Mouse (Mus musculus): Measurements from ENCODE around the gene Vmn2r88. TPM values are rescaled to one million over a fixed set of nuclear protein-coding genes. Genes with fewer than 3 reads are reported as not detected.
"Not testable (repeated sequence)": the region's sequence is repeated elsewhere in the genome, so short reads cannot be mapped to it uniquely, and the experiment has no call there.

Gene Vmn2r88
- total and polyA plus RNA-seq, 3 experiments: not detected

- H3K79me2 ChIP-seq (replicated peaks; ENCODE audit: control insufficient read depth, insufficient read depth, low read length): no peaks in the 10 kb centered on the region
- no peak overlapping the region for H3K27ac ChIP-seq
- TF ChIP-seq CTCF (IDR thresholded peaks at IDR 0.05): no peak
- TF ChIP-seq EP300 (IDR thresholded peaks at IDR 0.05; ENCODE audit: insufficient read depth, low read depth, low read length): no peak
- TF ChIP-seq POLR2A (IDR thresholded peaks at IDR 0.05; ENCODE audit: insufficient read depth, low read depth, low read length): no peak
- no peak for DNase-seq
- intact Hi-C loops (cut with DNase I): no loop called here
- H3K4me3 ChIP-seq: no peak overlapping the region
- WGBS: 94% methylated on average over 9 of the region's 9 CpGs
- H3K4me1 ChIP-seq (ENCODE audit: control insufficient read depth, insufficient read depth, low read length): no peaks in the 10 kb centered on the region
- H3K36me3 ChIP-seq (ENCODE audit: control insufficient read depth, insufficient read depth, low read length): no peaks in the 10 kb centered on the region
- H3K27me3 ChIP-seq (ENCODE audit: control insufficient read depth, insufficient read depth, low read length): no peaks in the 10 kb centered on the region
- no peak overlapping the region for H3K9ac ChIP-seq (ENCODE audit: low read depth, low read length)
Measured at GRCm38 (mm10) chr14:51388222-51388621, 22.4 kb upstream of the Vmn2r88 start.

- H3K27ac ChIP-seq: no peak overlapping the region
- TF ChIP-seq CTCF (IDR thresholded peaks at IDR 0.05) (no peak), EP300 (IDR thresholded peaks at IDR 0.05; ENCODE audit: insufficient read depth, low read depth, low read length) (no peak), POLR2A (IDR thresholded peaks at IDR 0.05; ENCODE audit: insufficient read depth, low read depth, low read length) (no peak)
- no peaks in the 10 kb centered on the region for H3K27me3 ChIP-seq (ENCODE audit: control insufficient read depth, insufficient read depth, low read length)
- 46% methylated on average over 2 of the region's 2 CpGs for WGBS
- no peak for DNase-seq
- intact Hi-C loops (cut with DNase I): no loop called here
- H3K9ac ChIP-seq (ENCODE audit: low read depth, low read length): no peak overlapping the region
- no peak overlapping the region for H3K4me3 ChIP-seq
- H3K79me2 ChIP-seq (replicated peaks; ENCODE audit: control insufficient read depth, insufficient read depth, low read length): no peaks in the 10 kb centered on the region
- no peaks in the 10 kb centered on the region for H3K4me1 ChIP-seq (ENCODE audit: control insufficient read depth, insufficient read depth, low read length)
- H3K36me3 ChIP-seq (ENCODE audit: control insufficient read depth, insufficient read depth, low read length): no peaks in the 10 kb centered on the region
Measured at GRCm38 (mm10) chr14:51423885-51424284, 13.3 kb downstream of the Vmn2r88 start.

- H3K27me3 ChIP-seq (ENCODE audit: control insufficient read depth, insufficient read depth, low read length); H3K79me2 ChIP-seq (replicated peaks; ENCODE audit: control insufficient read depth, insufficient read depth, low read length); intact Hi-C loops (cut with DNase I); H3K27ac ChIP-seq; H3K4me3 ChIP-seq; H3K4me1 ChIP-seq (ENCODE audit: control insufficient read depth, insufficient read depth, low read length); H3K9ac ChIP-seq (ENCODE audit: low read depth, low read length); H3K36me3 ChIP-seq (ENCODE audit: control insufficient read depth, insufficient read depth, low read length); DNase-seq: not testable (repeated sequence)
Measured at GRCm38 (mm10) chr14:51430138-51430537, 19.5 kb downstream of the Vmn2r88 start.

DNA sequence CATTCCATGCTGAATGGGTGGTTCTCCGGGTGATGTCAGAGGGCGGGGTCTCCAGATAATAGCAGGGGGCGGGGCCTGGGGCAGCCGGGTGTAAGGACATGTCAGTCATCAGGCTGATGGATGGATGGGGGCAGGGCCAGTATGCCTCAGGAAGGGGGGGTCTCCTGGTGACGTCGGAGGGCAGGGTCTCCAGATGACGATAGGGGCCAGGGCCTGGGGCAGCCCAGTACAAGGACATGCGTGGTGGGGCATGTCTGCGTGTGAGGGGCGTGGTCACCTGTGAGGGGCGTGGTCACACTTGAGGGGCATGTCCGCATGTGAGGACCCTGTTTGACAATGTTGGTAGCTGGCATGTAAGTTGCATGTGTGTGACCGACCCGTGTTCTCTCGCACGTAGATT, 23.9 kb downstream of the Vmn2r88 start:
- Histone ChIP-seq H3K27ac (no peak overlapping the region), H3K4me3 (no peak overlapping the region), H3K36me3 (ENCODE audit: control insufficient read depth, insufficient read depth, low read length) (no peaks in the 10 kb centered on the region), H3K79me2 (replicated peaks; ENCODE audit: control insufficient read depth, insufficient read depth, low read length) (no peaks in the 10 kb centered on the region), H3K27me3 (ENCODE audit: control insufficient read depth, insufficient read depth, low read length) (no peaks in the 10 kb centered on the region), H3K9ac (ENCODE audit: low read depth, low read length) (no peak overlapping the region), H3K4me1 (ENCODE audit: control insufficient read depth, insufficient read depth, low read length) (no peaks in the 10 kb centered on the region)
- intact Hi-C loops (cut with DNase I): no loop called here
- WGBS: 89% methylated on average over 16 of the region's 16 CpGs
- TF ChIP-seq POLR2A (IDR thresholded peaks at IDR 0.05; ENCODE audit: insufficient read depth, low read depth, low read length): no peak
- TF ChIP-seq CTCF (IDR thresholded peaks at IDR 0.05): no peak
- no peak for TF ChIP-seq EP300 (IDR thresholded peaks at IDR 0.05; ENCODE audit: insufficient read depth, low read depth, low read length)
- DNase-seq: no peak

DNA sequence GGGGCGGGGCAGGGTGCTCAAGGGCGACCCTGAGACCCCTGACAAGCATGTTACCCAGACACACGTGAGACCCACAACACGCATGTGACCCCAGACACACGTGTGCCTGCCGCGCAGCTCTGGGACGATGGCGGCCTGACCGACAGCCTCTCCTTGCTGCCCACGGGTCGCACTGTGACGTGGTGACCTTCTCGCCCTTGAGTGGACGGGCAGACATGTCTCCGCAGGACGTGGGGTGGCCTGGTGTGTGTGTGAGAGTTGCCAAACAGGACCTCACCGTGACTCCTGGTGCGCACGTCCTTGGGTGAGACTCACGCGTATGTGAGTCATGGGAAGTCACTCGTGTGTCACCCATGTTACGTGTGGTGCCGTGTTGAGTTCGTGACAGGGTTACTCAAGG, 24.4 kb downstream of the Vmn2r88 start:
- H3K27me3 ChIP-seq (ENCODE audit: control insufficient read depth, insufficient read depth, low read length): no peaks in the 10 kb centered on the region
- no peaks in the 10 kb centered on the region for H3K4me1 ChIP-seq (ENCODE audit: control insufficient read depth, insufficient read depth, low read length)
- H3K79me2 ChIP-seq (replicated peaks; ENCODE audit: control insufficient read depth, insufficient read depth, low read length): no peaks in the 10 kb centered on the region
- H3K27ac ChIP-seq: no peak overlapping the region
- no peak overlapping the region for H3K4me3 ChIP-seq
- H3K36me3 ChIP-seq (ENCODE audit: control insufficient read depth, insufficient read depth, low read length): no peaks in the 10 kb centered on the region
- WGBS: 95% methylated on average over 26 of the region's 26 CpGs
- TF ChIP-seq EP300 (IDR thresholded peaks at IDR 0.05; ENCODE audit: insufficient read depth, low read depth, low read length): no peak
- no peak for TF ChIP-seq POLR2A (IDR thresholded peaks at IDR 0.05; ENCODE audit: insufficient read depth, low read depth, low read length)
- TF ChIP-seq CTCF (IDR thresholded peaks at IDR 0.05): no peak
- DNase-seq: no peak
- intact Hi-C loops (cut with DNase I): no loop called here
- H3K9ac ChIP-seq (ENCODE audit: low read depth, low read length): no peak overlapping the region

GRCm38 (mm10) chr14:51438955-51439354, 28.3 kb downstream of the Vmn2r88 start:
- no peak overlapping the region for H3K4me3 ChIP-seq
- H3K36me3 ChIP-seq (ENCODE audit: control insufficient read depth, insufficient read depth, low read length): no peaks in the 10 kb centered on the region
- H3K79me2 ChIP-seq (replicated peaks; ENCODE audit: control insufficient read depth, insufficient read depth, low read length): no peaks in the 10 kb centered on the region
- H3K9ac ChIP-seq (ENCODE audit: low read depth, low read length): no peak overlapping the region
- no peaks in the 10 kb centered on the region for H3K27me3 ChIP-seq (ENCODE audit: control insufficient read depth, insufficient read depth, low read length)
- DNase-seq: no peak
- no peak overlapping the region for H3K27ac ChIP-seq
- WGBS: 86% methylated on average over 4 of the region's 4 CpGs
- TF ChIP-seq CTCF (IDR thresholded peaks at IDR 0.05): no peak
- no peak for TF ChIP-seq POLR2A (IDR thresholded peaks at IDR 0.05; ENCODE audit: insufficient read depth, low read depth, low read length)
- no peak for TF ChIP-seq EP300 (IDR thresholded peaks at IDR 0.05; ENCODE audit: insufficient read depth, low read depth, low read length)
- intact Hi-C loops (cut with DNase I): no loop called here
- no peaks in the 10 kb centered on the region for H3K4me1 ChIP-seq (ENCODE audit: control insufficient read depth, insufficient read depth, low read length)

GRCm38 (mm10) chr14:51451557-51451956, 40.9 kb downstream of the Vmn2r88 start, which contains the start of gene Vmn2r89:
Vmn2r89 (plus strand) TSS chr14:51451857.
- not testable (repeated sequence) for H3K79me2 ChIP-seq (replicated peaks; ENCODE audit: control insufficient read depth, insufficient read depth, low read length)

More at GRCm38 (mm10) chr14:51451557-51451956, 40.9 kb downstream of the Vmn2r88 start, which contains the start of gene Vmn2r89:
- DNase-seq; H3K27ac ChIP-seq; H3K9ac ChIP-seq (ENCODE audit: low read depth, low read length); H3K4me3 ChIP-seq; H3K27me3 ChIP-seq (ENCODE audit: control insufficient read depth, insufficient read depth, low read length); H3K36me3 ChIP-seq (ENCODE audit: control insufficient read depth, insufficient read depth, low read length); intact Hi-C loops (cut with DNase I); H3K4me1 ChIP-seq (ENCODE audit: control insufficient read depth, insufficient read depth, low read length): not testable (repeated sequence)
- 74% methylated on average over 2 of the region's 2 CpGs for WGBS

Other genes with a start within 250 kb of the Vmn2r88 start
- gene Rnase2b, start 248.6 kb upstream of the Vmn2r88 start, total RNA-seq (2021): not detected
- gene Rnase2b, start 248.6 kb upstream of the Vmn2r88 start, polyA plus RNA-seq (2012; rRNA removed): not detected in 2 replicates
- gene Ang2, start 211.7 kb upstream of the Vmn2r88 start, total RNA-seq (2021): not detected
- gene Ang2, start 211.7 kb upstream of the Vmn2r88 start, polyA plus RNA-seq (2012; rRNA removed): not detected in 2 replicates
- gene Ear14, start 207.4 kb upstream of the Vmn2r88 start, total RNA-seq (2021): not detected
- gene Ear14, start 207.4 kb upstream of the Vmn2r88 start, polyA plus RNA-seq (2012; rRNA removed): not detected in 2 replicates
- under 1 TPM; 0.57 to 0.89 TPM for gene Rnase2a, start 154.7 kb upstream of the Vmn2r88 start, total RNA-seq (2021)
- gene Rnase2a, start 154.7 kb upstream of the Vmn2r88 start, polyA plus RNA-seq (2012; rRNA removed): not detected in 2 replicates
- gene Gm7247, start 49.1 kb upstream of the Vmn2r88 start, total RNA-seq (2021): not detected
- not detected in 2 replicates for gene Gm7247, start 49.1 kb upstream of the Vmn2r88 start, polyA plus RNA-seq (2012; rRNA removed)
- gene Vmn2r89, start 41.0 kb downstream of the Vmn2r88 start, total RNA-seq (2021): not detected
- gene Vmn2r89, start 41.0 kb downstream of the Vmn2r88 start, polyA plus RNA-seq (2012; rRNA removed): not detected in 2 replicates
- not detected for gene Gm5622, start 142.0 kb downstream of the Vmn2r88 start, total RNA-seq (2021)
- not detected in 2 replicates for gene Gm5622, start 142.0 kb downstream of the Vmn2r88 start, polyA plus RNA-seq (2012; rRNA removed)
- gene Gm17175, start 163.2 kb downstream of the Vmn2r88 start, total RNA-seq (2021): not detected
- not detected in 2 replicates for gene Gm17175, start 163.2 kb downstream of the Vmn2r88 start, polyA plus RNA-seq (2012; rRNA removed)
- not detected for gene Gm17174, start 181.3 kb downstream of the Vmn2r88 start, total RNA-seq (2021)
- not detected in 2 replicates for gene Gm17174, start 181.3 kb downstream of the Vmn2r88 start, polyA plus RNA-seq (2012; rRNA removed)
- not detected for gene Gm17078, start 200.5 kb downstream of the Vmn2r88 start, total RNA-seq (2021)
- not detected in 2 replicates for gene Gm17078, start 200.5 kb downstream of the Vmn2r88 start, polyA plus RNA-seq (2012; rRNA removed)
- not detected for gene Gm4181, start 224.8 kb downstream of the Vmn2r88 start, total RNA-seq (2021)
- not detected in 2 replicates for gene Gm4181, start 224.8 kb downstream of the Vmn2r88 start, polyA plus RNA-seq (2012; rRNA removed)